Mouse (Mus musculus): ENCODE results near the gene Cfap61.

Cfap61 gene

GRCm38 (mm10) chr2:146077117-146077516 lies 142.5 kb downstream of the Cfap61 start:
- no peak for DNase-seq (ENCODE audit: low read depth, low spot score)

- no peak for DNase-seq (ENCODE audit: low read depth, low spot score)
Measured at GRCm38 (mm10) chr2:146080282-146080681, 145.7 kb downstream of the Cfap61 start.

- DNase-seq (ENCODE audit: low read depth, low spot score): no peak
Measured at GRCm38 (mm10) chr2:146083326-146083871, 148.8 kb downstream of the Cfap61 start.

DNA sequence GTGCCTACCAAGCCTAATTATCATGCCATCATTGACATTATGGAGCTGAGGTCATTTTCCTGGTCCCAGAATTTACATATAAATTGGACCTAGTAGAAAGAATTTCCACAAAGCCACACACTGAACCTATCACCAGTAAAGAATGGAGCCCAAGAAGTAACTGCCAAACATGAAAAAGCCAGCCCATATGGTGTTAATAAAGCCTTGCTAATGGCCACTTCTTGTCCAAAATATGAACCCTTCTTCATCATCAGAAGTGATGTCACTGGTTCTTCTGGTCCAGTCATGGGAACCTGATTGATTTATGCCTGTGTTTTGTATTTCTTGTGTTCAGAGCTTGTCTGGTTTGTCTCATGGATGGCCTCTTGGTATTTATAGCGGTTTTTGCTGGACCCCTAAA lies 152.8 kb downstream of the Cfap61 start:
- DNase-seq (ENCODE audit: low read depth, low spot score): no peak

DNA sequence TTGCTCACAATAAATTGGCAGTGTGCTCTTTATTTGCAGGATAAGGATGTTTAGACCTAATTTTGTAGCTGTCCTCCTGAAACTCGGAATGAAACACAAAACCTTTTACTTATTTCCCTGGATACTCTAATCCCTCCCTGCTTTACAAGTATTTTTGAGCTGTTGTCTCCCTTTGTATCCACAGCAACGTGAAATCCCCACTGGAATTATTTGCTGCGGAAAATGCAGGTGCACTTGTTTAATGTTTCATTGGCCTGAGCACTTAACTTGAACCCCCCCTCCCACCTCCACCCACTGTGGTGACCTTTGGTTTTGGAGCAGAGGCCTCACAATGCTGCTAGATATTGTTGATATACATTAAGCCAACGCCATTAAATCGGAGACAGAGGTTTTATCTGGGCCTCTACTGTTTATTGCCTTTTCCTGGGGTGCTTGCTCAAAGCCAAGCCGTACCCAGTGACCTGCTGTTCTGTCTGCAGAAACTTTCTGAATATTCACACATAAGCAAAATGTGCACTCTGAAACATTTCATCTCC lies 154.6 kb downstream of the Cfap61 start:
- no peak for DNase-seq (ENCODE audit: low read depth, low spot score)

- no peak for DNase-seq (ENCODE audit: low read depth, low spot score)
Measured at GRCm38 (mm10) chr2:146097532-146097931, 162.9 kb downstream of the Cfap61 start.

GRCm38 (mm10) chr2:146098853-146099717 lies 164.5 kb downstream of the Cfap61 start:
- DNase-seq (ENCODE audit: low read depth, low spot score): no peak

- no peak for DNase-seq (ENCODE audit: low read depth, low spot score)
Measured at GRCm38 (mm10) chr2:146099838-146100237, 165.3 kb downstream of the Cfap61 start.

DNA sequence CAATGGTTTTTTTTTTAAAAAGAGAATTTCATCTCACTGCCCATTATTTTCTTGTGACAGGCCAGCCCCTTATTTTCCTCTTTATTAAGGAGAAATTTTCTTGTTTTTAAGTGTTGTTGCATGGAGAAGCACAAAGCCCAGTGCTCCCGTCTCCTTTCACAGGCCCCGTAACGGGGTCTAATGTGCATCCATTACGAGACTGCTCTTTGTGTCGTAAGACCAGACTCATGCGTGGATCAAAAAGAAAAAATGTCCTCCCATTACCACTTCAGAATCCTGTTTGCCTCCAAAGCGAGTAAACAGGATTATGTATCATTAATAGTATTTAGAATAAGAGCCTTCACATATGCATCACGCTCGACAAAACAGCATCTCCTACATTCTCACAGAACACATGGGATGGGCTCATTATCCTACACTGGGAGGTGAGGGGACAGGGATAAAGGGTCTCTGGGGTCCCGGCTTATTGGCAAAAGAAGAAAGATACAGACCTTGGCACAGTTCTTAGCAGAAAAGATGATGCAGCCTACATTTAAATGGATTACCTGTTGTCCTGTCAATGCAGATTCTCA lies 166.0 kb downstream of the Cfap61 start:
- DNase-seq (ENCODE audit: low read depth, low spot score): no peak

DNA sequence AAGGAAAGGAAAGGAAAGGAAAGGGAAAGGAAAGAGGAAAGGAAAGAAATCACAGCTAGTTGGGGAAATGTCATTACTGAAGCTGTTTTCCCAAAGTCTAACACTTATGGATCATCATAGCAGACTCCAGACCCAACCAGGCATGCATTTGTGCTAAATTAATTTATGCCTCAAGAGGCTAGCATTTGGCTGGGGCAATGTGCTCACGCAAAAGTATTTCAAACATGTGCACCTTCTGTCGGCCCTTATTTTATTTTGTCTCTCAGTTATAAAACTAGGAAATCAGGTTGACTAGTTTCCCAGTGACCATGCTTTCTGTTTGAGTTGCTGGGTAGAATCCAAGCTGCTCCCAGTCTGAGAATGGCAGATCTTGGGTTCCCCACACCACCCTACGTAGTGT lies 168.0 kb downstream of the Cfap61 start:
- no peak for DNase-seq (ENCODE audit: low read depth, low spot score)

GRCm38 (mm10) chr2:146105341-146105740 lies 170.8 kb downstream of the Cfap61 start:
- DNase-seq (ENCODE audit: low read depth, low spot score): no peak

DNA sequence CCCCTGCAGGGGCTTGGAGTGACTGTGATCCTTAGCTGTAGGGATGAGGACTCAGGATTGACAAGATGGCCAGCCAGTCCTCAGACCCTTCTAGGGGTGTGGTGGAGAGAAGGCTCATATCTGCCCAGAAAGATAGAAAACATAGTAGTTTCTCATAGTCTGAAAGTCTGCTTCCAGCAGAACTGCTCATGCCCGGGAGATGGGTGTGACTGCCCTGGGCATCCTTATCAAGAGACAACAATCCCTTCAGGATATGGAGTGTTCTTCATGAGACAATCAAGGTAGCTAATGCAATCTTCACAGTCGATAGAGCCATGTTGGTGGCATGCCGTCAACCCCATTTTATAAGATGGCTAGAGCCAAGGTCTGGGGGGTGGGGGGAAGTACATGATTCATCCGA lies 173.4 kb downstream of the Cfap61 start:
- DNase-seq (ENCODE audit: low read depth, low spot score): no peak

GRCm38 (mm10) chr2:146109921-146110320 lies 175.3 kb downstream of the Cfap61 start:
- DNase-seq (ENCODE audit: low read depth, low spot score): no peak

DNA sequence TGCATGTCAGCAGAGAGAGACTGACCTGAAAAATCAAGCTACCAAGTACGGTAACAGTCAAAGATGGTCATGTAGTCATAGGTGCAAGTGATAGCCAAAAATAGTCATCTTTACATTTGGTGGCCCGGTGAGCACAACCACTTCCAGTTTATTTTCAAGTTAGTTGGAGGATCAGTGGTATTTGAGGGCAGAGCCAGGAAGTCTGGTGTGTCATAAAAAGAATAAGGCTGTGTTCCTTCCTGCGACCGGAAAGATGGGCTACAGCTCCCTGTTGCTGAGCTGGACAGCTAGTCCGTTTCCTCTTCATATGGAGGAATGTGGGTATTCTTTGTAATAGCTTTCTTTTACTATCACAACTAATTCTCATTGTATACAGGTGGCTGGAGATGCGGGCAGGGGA lies 181.7 kb downstream of the Cfap61 start:
- DNase-seq (ENCODE audit: low read depth, low spot score): no peak

- no peak for DNase-seq (ENCODE audit: low read depth, low spot score)
Measured at GRCm38 (mm10) chr2:146116726-146117125, 182.1 kb downstream of the Cfap61 start.

DNA sequence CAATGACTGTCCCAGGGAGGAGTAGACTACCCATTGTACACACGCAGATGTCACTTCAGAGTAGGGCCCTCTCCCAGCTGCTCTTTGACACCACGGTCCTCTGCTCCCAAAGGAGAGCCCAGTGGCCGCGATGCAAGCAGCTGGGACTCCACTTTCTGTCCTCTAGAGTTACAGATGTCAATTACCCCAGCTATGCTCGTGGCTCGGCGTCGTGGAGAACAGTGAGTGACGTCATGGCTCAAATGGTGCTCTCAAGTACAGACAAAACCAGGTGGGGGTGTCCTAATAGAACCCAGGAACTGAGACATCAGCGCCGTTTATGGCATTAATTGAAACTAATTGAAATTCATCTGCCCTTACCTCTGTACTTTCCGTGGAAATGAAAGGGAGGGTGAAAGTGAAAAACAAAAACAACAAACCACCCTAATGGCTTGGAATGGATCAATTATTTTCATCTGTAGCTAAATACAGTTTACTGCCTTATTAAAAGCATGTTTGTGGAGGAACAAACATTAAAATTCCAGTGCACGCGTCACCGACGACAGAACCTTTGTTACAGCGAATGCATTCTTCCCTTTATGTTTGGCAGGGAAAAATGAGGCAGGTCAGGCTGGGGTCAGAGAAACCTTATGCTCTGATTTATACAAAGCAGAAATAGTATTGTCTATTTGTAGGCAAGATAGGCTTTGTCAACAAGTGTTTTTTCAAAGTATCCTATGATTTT lies 182.8 kb downstream of the Cfap61 start:
- peak; percentile 59 for DNase-seq (ENCODE audit: low read depth, low spot score)

DNA sequence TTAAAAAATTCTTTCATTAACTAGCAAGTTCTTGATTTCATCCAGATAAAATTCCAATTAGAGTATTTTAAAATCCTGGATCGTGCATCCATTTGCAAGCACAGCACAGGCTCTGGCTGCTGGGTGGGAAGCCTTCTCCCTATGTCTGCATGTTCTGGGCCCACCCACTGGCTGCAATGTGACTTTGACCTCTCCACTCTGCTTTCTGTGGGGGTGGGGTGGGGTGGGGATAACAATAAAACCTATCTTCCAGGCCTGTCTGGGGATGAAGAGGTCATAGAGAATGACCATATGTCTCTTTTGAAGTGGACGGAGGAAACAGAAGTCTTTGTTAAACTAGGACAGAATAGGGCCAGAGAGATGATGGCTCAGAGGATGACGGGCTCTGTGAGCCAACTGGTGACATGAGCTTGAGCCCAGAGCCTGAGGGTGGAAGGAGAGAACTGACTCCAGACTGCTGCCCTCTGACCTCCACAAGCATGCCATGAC lies 183.4 kb downstream of the Cfap61 start:
- DNase-seq (ENCODE audit: low read depth, low spot score): peak; percentile 54

GRCm38 (mm10) chr2:146121551-146121950 lies 187.0 kb downstream of the Cfap61 start:
- DNase-seq (ENCODE audit: low read depth, low spot score): no peak

GRCm38 (mm10) chr2:146125129-146125528 lies 190.5 kb downstream of the Cfap61 start:
- DNase-seq (ENCODE audit: low read depth, low spot score): no peak

GRCm38 (mm10) chr2:146128622-146129021 lies 194.0 kb downstream of the Cfap61 start:
- no peak for DNase-seq (ENCODE audit: low read depth, low spot score)

DNA sequence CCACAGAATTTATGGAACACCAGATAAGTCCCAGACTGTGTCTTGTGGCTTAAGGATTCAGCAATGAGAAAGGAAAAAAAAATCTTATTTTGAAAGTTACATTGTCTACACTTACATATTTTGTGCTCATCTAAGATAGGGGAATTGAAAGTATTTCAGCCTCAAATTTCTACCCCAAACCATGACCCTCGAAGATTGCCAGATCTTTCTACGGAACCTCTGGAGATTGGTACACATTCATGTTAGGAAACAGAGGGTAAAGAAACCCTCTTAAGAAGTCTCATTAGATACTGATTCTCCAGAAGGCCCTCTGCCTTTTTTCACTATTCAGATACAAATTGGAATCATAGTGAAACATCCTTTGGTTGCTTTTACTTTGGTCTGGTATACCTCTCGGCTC lies 195.9 kb downstream of the Cfap61 start:
- no peak for DNase-seq (ENCODE audit: low read depth, low spot score)

- DNase-seq (ENCODE audit: low read depth, low spot score): no peak
Measured at GRCm38 (mm10) chr2:146134275-146134674, 199.7 kb downstream of the Cfap61 start.

Data from mesoderm, embryonic 11.5 days (tissue).